22 mouse cellular contexts compared by ENCODE assay signal in the genomic region with DNA sequence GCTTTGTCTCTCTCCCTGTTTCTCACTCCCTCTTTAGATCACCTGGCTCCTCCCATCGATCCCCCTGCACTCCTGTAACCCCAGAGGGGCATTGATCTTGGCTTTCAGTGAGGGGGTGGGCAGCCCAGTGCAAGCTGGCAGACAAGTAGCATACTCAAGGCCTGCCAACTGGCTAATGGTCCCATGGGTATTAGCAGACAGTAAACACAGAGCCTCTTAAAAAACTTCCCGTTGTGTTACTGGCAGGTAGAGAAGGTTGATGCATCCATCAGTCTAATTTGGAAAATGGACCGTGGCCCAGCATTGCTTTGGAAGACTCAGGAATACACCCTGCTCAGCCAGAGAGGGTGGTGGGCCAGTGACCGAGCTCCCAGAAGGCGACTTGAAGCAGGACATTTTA.
"Had no signal": no experiment of that assay in that cellular context is flagged by ENCODE, and none has a peak within 500 bp of the region (broad histone marks: within the 10 kb centered on the region; RNA-seq: fewer than 3 reads in every experiment).

No protein-coding gene starts in this region.

- H3K36me3 ChIP-seq: limb, embryonic 12.5 days; limb, embryonic 15.5 days; midbrain, embryonic 12.5 days; midbrain, embryonic 15.5 days; neural tube, embryonic 13.5 days had no signal

- H3K27me3 ChIP-seq: midbrain, embryonic 15.5 days had no signal

- H3K4me3 ChIP-seq: limb, embryonic 12.5 days; limb, embryonic 15.5 days; midbrain, embryonic 12.5 days; midbrain, embryonic 15.5 days; neural tube, embryonic 13.5 days had no signal

- DNase-seq: kidney, adult 18-20 months; kidney, adult 9 months; kidney, postnatal 14 days; kidney, postnatal 4 days; layer of hippocampus, adult 9-11 months; liver, postnatal 0 days; lung, embryonic 14.5 days; right cerebral cortex, adult 18-20 months; right cerebral cortex, postnatal 14 days; right cerebral cortex, postnatal 4 days; thymus, adult 2 months; thymus, postnatal 14 days had no signal

- H3K9ac ChIP-seq: limb, embryonic 12.5 days; limb, embryonic 15.5 days; liver, embryonic 14.5 days; liver, postnatal 0 days; lung, embryonic 14.5 days; midbrain, embryonic 12.5 days; midbrain, embryonic 15.5 days; neural tube, embryonic 13.5 days had no signal

- H3K9me3 ChIP-seq: limb, embryonic 12.5 days; limb, embryonic 15.5 days; midbrain, embryonic 12.5 days; midbrain, embryonic 15.5 days; neural tube, embryonic 13.5 days had no signal

- H3K4me1 ChIP-seq: midbrain, embryonic 12.5 days had no signal

- H3K4me2 ChIP-seq: limb, embryonic 12.5 days; limb, embryonic 15.5 days; liver, embryonic 11.5 days; lung, embryonic 14.5 days; midbrain, embryonic 12.5 days; midbrain, embryonic 15.5 days; neural tube, embryonic 13.5 days had no signal

- H3K27ac ChIP-seq: limb, embryonic 12.5 days; limb, embryonic 15.5 days; liver, embryonic 14.5 days; macrophage; midbrain, embryonic 12.5 days; midbrain, embryonic 15.5 days; neural tube, embryonic 13.5 days; stomach, postnatal 0 days had no signal

- ATAC-seq: liver, postnatal 0 days; lung, postnatal 0 days; midbrain, embryonic 15.5 days had no signal
